Comparison of ENCODE assay signal across 11 mouse cellular contexts in genomic region chr5:131819251-131819691, GRCm38 (mm10).
DNase-seq lines count a peak whose midpoint lies in the region; ATAC-seq lines count a peak whose summit lies in the region.
"Had no signal": no experiment of that assay in that cellular context is flagged by ENCODE, and none has a peak within 500 bp of the region (broad histone marks: within the 10 kb centered on the region; RNA-seq: fewer than 3 reads in every experiment).

No protein-coding gene starts in this region.

- peaks cover 6% of the 10 kb centered on the region for H3K4me1 ChIP-seq in lung, embryonic 16.5 days (replicated peaks; ENCODE audit: control insufficient read depth, insufficient read depth, low read length)

- H3K9ac ChIP-seq in lung, embryonic 16.5 days (ENCODE audit: low read length) = no peak overlapping the region
- H3K9ac ChIP-seq: embryonic facial prominence, embryonic 15.5 days; heart, embryonic 13.5 days; liver, embryonic 15.5 days had no signal

- peak; percentile 57 for DNase-seq in cerebellum, adult 11 months
- DNase-seq in cerebellum, postnatal 4 days (ENCODE audit: low spot score in 2 of 2) = no peak
- peak; percentile 55 for DNase-seq in cerebellum, adult 8-10 months
- DNase-seq in heart, postnatal 4 days = peak; percentile 33
- no peak for DNase-seq in kidney, adult 8-10 months

- no peak overlapping the region for H3K4me2 ChIP-seq in lung, embryonic 16.5 days (ENCODE audit: low read depth, low read length)
- H3K4me2 ChIP-seq: embryonic facial prominence, embryonic 15.5 days; heart, embryonic 13.5 days; liver, embryonic 15.5 days had no signal

- peak; percentile 77 for ATAC-seq in lung, embryonic 16.5 days (ENCODE audit: low read depth)
- ATAC-seq in megakaryocyte progenitor cell, adult 5-6 weeks (replicated peaks; ENCODE audit: poor library complexity) = no peak
- no peak for ATAC-seq in megakaryocyte, adult 5-6 weeks (ENCODE audit: poor library complexity, severe bottlenecking)

- no peaks in the 10 kb centered on the region for H3K36me3 ChIP-seq in lung, embryonic 16.5 days (ENCODE audit: control insufficient read depth, insufficient read depth, low read length)
- H3K36me3 ChIP-seq: embryonic facial prominence, embryonic 15.5 days; heart, embryonic 13.5 days; liver, embryonic 15.5 days had no signal

- WGBS in lung, embryonic 16.5 days = 58% methylated on average over 15 of the region's 15 CpGs

- no peak overlapping the region for H3K4me3 ChIP-seq in lung, embryonic 16.5 days (ENCODE audit: low read length)
- H3K4me3 ChIP-seq: embryonic facial prominence, embryonic 15.5 days; heart, embryonic 13.5 days; liver, embryonic 15.5 days had no signal

- no peak overlapping the region for H3K27ac ChIP-seq in lung, embryonic 16.5 days (ENCODE audit: low read length)
- H3K27ac ChIP-seq: embryonic facial prominence, embryonic 15.5 days; heart, embryonic 13.5 days; liver, embryonic 15.5 days had no signal

- no peaks in the 10 kb centered on the region for H3K9me3 ChIP-seq in lung, embryonic 16.5 days (ENCODE audit: control insufficient read depth, low read length)
- H3K9me3 ChIP-seq: embryonic facial prominence, embryonic 15.5 days; heart, embryonic 13.5 days; liver, embryonic 15.5 days had no signal

- H3K27me3 ChIP-seq in lung, embryonic 16.5 days (ENCODE audit: control insufficient read depth, insufficient read depth, low read depth, low read length) = no peaks in the 10 kb centered on the region
- H3K27me3 ChIP-seq: embryonic facial prominence, embryonic 15.5 days; heart, embryonic 13.5 days; liver, embryonic 15.5 days had no signal

Comparison
In these comparisons a context has a peak if more than half of its experiments do, and no peak if none do; other contexts are left out.
1. DNase-seq: peak in cerebellum, adult 11 months (single experiment), cerebellum, adult 8-10 months (single experiment) and heart, postnatal 4 days (single experiment); none in cerebellum, postnatal 4 days (0 of 2) and kidney, adult 8-10 months (0 of 2).